Mouse (Mus musculus) induced T-regulatory cell, adult 2 months (primary cell): ENCODE results near the gene Ccdc149.

Experiments used
- DNase-seq: peaks from one replicate; pipeline ENCODE4 v3.0.0-alpha.2; 2012; ENCODE audit warnings: low read depth

Gene Ccdc149

GRCm38 (mm10) chr5:52440278-52440677, 31.0 kb downstream of the Ccdc149 start:
- DNase-seq, result no peak

GRCm38 (mm10) chr5:52438946-52439345, 32.4 kb downstream of the Ccdc149 start:
- DNase-seq, result no peak

DNA sequence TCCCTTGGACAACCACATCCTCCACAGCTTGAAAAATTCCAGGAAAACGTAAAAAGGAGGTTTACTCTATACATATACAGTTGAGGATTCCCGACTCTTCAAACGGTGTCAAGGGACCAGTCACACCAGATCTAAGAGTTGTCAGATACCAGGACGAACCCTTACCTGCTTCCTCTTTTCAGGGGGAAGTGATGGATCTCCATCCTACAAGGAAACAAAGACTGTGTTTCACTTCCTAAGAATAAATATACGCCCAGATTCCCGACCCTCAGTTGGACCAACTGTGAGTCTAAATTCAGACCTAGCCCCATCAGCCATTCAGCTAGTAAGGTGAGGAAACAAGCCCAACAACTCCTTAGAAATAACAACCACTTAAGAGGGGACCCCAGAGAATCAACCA, 35.8 kb downstream of the Ccdc149 start:
- DNase-seq, result no peak

DNA sequence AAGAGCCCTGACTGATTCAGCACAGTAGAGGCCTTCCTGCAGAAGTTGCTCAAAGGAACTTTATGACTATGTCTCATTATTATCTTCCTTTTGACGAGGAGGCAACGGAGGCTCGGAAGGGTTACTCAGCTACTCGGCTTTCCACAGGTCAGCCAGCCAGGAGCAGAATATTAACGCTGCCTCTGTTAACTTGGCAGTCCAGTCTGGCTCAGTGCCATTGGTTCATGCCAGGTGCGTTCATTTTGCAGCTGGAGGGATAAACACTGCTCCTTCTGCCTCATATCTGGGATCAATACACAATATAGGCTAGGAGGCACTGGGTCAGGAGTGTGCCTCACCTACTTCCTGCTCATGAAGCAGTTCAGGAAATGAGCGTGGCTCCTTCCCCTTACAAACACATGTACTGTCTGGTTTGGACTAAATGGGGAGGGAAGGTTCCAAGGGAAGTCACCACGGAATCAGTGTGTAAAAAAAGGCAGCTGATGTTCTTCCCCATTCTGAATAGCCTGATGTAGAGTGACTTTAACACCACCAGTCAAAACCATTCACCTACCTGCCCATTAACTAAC, 40.0 kb downstream of the Ccdc149 start:
- no peak for DNase-seq

- no peak for DNase-seq
Observed at GRCm38 (mm10) chr5:52429731-52430480, 41.4 kb downstream of the Ccdc149 start.

DNA sequence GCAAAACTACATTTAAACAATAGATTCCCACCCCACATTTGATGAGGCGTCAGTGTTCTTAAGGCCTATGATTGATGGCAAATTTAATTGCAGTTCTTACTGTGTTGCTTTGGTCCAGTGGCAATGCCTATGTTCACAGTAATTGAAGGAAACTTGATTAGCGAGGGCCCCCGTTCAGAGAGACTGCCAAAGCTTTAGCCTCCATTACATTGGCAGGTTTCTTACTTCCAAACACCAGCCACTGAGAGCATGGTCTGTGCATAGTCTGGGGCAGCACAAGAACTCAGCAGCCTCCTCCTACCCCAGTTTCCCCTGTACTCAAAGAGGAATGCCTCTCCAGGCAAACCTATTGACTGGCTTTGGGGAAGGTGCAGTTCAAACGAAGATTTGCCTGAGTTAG, 42.7 kb downstream of the Ccdc149 start:
- DNase-seq, result no peak

DNA sequence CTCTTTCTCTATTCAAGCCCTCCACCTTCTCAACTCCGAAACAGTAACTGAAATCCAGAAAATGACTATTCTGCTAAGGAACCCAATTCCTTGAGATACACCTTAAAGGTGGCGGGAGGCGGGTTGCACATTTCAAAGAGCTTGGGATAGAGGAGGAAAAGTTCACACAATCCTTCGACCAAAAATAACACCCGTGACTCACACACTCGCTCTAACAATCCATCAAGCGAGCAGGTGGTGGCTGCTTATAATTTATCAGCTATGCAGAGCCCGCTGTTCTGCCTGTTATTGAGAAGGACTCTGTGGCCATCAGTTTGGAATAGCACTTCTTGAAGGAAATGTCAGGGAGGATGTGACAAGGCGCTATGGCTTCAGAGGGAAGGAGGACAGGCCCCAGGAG, 45.5 kb downstream of the Ccdc149 start:
- no peak for DNase-seq

- DNase-seq, result no peak
Observed at GRCm38 (mm10) chr5:52423893-52424292, 47.4 kb downstream of the Ccdc149 start.

- DNase-seq, result no peak
Observed at GRCm38 (mm10) chr5:52416485-52416884, 54.8 kb downstream of the Ccdc149 start.

GRCm38 (mm10) chr5:52415917-52416316, 55.4 kb downstream of the Ccdc149 start:
- no peak for DNase-seq

DNA sequence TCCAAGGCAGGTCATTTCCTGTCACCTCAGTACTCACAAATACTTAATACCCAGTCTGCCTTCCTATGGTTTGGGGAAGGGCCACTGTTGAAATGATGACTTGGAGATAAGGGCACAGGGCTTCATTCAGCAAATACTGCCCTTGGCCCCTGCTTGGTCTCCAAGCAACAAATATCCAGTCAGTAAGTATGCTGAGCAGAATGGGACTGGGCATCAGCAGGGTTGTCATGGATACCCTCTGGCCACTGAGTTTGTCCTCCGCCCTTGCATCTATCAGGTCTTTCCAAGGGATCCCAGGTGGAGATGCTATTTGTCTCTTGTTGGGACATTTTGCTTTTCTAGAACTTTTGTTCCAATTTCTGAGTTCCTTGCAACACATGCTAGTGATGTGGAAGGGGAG, 56.1 kb downstream of the Ccdc149 start:
- DNase-seq, result no peak

GRCm38 (mm10) chr5:52411567-52411966, 59.8 kb downstream of the Ccdc149 start:
- DNase-seq, result no peak

- DNase-seq, result no peak
Observed at GRCm38 (mm10) chr5:52410197-52410596, 61.1 kb downstream of the Ccdc149 start.

GRCm38 (mm10) chr5:52408668-52409315, 62.5 kb downstream of the Ccdc149 start:
- no peak for DNase-seq

DNA sequence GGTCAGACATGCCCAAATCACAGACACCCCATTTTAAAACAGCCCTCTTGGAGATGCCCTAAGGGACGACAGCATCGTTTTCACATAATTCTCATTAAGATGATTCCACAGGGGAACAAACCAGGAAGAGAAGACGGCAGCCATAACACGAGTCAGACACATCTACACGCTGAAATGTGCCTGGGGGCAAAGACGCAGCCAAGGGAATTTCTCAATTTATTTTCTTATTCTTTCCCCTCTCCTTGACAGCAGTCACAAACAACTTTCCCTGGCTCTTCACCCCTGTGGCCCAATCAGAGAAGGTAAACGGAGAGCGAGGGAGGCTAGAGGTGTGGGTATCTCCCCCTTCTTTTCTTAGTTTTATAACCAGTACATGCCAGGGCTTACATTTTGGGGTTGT, 66.9 kb downstream of the Ccdc149 start:
- no peak for DNase-seq

DNA sequence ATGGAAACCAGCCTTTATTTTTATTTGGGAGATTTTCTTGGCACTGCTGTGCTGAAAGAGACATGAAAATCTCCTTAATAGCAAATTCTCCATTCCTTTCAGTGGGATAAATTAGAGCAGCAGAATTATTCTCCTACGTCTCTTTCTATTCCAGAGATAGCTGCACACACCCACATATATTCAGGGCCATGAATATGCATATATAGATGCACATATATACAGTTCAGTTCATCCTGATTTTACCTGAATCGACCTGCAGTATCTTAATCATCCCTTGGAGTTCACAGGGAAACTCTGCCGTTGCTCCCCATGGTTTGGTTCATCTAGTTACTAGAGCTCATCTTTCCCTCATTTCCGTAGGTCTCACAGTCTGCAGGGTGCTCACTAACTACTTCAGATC, 77.6 kb downstream of the Ccdc149 start:
- no peak for DNase-seq

GRCm38 (mm10) chr5:52391471-52391870, 79.8 kb downstream of the Ccdc149 start:
- no peak for DNase-seq

- no peak for DNase-seq
Observed at GRCm38 (mm10) chr5:52390381-52390780, 80.9 kb downstream of the Ccdc149 start.

DNA sequence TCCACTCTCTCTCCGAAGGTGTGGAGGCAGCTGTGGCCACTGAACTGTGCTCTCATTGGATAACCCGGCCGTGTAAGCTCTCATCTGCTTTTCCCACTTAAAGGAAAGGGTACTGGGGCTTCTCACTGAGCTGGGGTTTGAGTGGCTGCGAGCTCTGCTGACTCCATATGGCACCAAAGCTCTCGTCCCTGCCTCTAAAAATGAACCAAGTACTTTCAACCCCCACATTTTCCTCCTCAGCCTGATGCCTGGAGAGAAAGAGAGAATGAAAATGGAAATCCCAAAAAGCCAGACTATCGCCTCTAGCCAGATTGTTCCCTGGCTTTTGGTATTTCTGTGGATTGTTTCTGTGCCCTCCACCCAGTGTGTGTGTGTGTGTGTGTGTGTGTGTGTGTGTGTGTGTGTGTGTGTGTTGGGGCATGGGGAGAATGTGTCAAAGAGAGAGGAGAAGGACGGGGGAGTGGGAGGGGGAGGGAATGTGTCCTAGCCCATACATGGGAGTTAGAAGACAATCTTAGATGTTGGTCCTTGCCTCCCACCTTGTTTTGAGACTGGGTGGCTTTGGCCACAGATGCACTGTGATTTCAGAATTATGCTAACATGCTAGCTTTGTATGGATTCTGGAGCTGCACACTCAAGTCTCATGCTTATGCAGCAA, 83.1 kb downstream of the Ccdc149 start:
- no peak for DNase-seq

GRCm38 (mm10) chr5:52386016-52386415, 85.3 kb downstream of the Ccdc149 start:
- no peak for DNase-seq

DNA sequence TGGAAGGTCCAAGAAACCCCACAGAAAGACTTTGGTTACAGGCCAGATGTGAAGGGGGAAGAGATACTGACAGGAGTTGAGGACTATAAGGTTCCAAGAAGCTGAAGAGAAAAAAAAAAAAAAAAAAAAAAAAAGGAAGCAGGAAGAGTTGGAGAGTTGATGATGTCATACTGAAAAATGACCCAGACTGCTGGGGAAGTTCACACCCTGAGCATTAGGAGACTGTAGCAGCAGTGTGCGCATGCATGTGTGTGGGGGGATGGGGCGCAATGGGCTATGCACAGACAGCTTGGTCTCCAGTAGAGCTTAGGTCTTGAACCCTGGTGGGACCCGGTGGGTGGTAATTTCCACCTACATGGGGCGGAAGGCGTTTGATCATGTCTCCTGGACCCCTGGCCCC, 87.6 kb downstream of the Ccdc149 start:
- DNase-seq, result no peak

DNA sequence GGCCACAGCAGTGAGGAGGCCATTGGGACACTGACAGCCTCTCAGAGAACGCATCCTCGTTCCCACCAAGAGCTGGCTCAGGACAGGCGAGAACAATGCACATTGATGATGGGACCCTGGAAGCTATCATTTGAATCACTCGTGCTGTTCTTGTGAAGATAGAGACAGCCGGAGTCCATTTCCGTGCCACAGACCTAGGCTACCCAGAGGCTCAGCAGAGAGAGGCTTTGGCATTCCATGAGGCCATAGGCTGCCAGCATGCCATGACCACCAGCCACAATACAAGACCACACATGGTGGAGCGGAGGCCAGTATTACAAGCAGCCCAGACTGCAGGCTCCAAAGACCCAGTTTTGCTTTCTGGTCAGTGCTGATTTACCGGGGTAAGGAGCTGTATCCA, 88.5 kb downstream of the Ccdc149 start:
- no peak for DNase-seq

- no peak for DNase-seq
Observed at GRCm38 (mm10) chr5:52375847-52376246, 95.5 kb downstream of the Ccdc149 start.
